Mouse (Mus musculus) adrenal gland, postnatal 0 days (tissue): ENCODE results near the gene Tm9sf3. TPM values are rescaled to one million over a fixed set of nuclear protein-coding genes. Genes with fewer than 3 reads are reported as not detected.

Experiments used
- polyA plus RNA-seq: library from polyadenylated mRNA; unstranded; fragments of >200 nt; fragmentation: Nextera tagmentation; extraction: Ambion mirVana; gene quantifications from 2 replicates; pipeline ENCODE4 v1.2.1, GENCODE M21; 2015

The Tm9sf3 gene
- polyA plus RNA-seq: 83.4 and 117 TPM in 2 replicates

DNA sequence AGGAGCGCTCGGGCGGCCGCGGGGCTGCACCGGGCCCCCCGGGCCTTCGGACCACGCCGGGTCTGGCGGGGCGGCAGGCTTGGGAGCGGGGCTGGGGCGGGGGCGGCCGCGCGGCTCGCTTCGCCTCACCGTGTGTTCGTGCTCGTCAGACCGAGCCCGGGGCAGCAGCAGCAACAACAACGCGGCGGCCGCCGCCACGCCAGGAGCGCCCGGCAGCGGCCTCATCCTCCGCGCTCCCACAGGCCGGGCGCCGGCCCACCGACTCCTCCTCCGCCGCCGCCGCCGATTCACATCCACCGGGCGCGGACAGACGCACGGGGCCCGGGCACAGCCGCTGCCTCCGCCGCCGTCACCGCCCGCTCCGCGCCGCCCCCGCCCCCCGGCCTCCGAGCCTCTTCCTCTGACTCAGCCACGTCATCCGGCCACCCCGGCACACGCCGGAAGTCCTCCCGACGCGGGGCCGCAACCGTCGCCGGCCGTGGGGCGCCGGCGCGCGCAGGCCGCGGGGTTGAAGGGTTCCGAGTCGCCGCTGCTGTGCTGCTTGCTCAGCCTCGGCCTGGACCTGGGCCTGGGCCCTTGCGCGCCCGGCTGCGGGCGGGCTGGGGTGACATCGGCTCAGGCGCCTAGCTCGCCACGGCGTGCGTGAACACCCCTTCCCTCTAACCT is at the start of gene Tm9sf3:
Gene Tm9sf3 (minus strand): TSS at position 368 of the 666 bp plus-strand sequence.

DNA sequence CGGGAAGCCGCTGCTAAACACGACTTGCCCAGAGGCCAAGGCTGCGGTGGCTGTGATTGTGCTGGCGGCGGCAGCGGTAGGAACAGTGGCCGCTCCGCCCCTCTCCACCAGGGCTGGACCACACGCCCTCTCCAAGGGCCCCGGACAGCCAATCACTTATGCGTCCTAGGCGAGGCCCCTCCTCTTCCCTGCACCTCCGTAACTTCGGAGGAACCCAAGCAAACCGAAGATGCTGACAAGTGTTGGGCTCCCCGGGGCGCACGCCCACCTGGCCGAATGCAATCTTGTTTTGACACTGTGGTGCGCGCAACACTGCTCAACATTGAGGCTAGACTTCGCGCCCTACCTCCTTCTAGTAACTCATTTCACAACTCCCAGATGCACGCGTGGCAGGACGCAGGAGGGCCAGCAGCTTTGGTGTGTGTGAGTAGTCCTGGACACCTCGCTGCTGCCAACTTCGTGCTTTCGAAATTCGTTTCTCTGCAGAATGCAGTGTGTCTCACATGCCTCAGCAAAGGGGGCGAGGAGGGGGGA is 56.9 kb downstream of the Tm9sf3 start, which contains the start of gene Tll2:
Gene Tll2 (minus strand): TSS at position 25 of the 534 bp plus-strand sequence.

Other genes starting within 250 kb of the Tm9sf3 start
- gene Dntt, start 234.7 kb downstream of the Tm9sf3 start, polyA plus RNA-seq: not detected in 2 replicates
- gene Opalin, start 186.9 kb downstream of the Tm9sf3 start, polyA plus RNA-seq: not detected in 2 replicates
- 0.04 and 0.33 TPM in 2 replicates for gene Tll2, start 57.2 kb downstream of the Tm9sf3 start, polyA plus RNA-seq
- 4.0 and 4.5 TPM in 2 replicates for gene Pik3ap1, start 121.1 kb upstream of the Tm9sf3 start, polyA plus RNA-seq
- gene Lcor, start 218.6 kb upstream of the Tm9sf3 start, polyA plus RNA-seq: 8.7 and 9.3 TPM in 2 replicates